Mouse (Mus musculus) liver, postnatal 0 days (tissue): ENCODE results near the gene Tm6sf2. TPM values are rescaled to one million over a fixed set of nuclear protein-coding genes. Genes with fewer than 3 reads are reported as not detected.
"Not testable (repeated sequence)": the region's sequence is repeated elsewhere in the genome, so short reads cannot be mapped to it uniquely, and the experiment has no call there.

Source experiments
- ATAC-seq: fragments of 200-750 bp; cut with Nextera tagmentation; 2 replicates; pipeline ENCODE4 v1.8.0; 2017; ENCODE audit warnings: mild to moderate bottlenecking, moderate library complexity
- DNase-seq: peaks from one replicate; pipeline ENCODE4 v3.0.0-alpha.2; 2016
- H3K27ac ChIP-seq: fragments of 300-500 bp; sonication (generic); 2 replicates; pipeline ENCODE4 v1.5.1; 2014; ENCODE audit warnings: antibody characterized with exemption, moderate library complexity, mild to moderate bottlenecking, low read depth
- H3K27me3 ChIP-seq: fragments of 300-500 bp; sonication (generic); 2 replicates; pipeline ENCODE4 v1.6.1; 2014; ENCODE audit warnings: low read length, control low read depth, mixed read lengths; ENCODE audit not compliant: insufficient read depth
- H3K36me3 ChIP-seq: fragments of 300-500 bp; sonication (generic); replicated peaks from 2 replicates; pipeline ENCODE4 v1.6.1; 2014; ENCODE audit warnings: mild to moderate bottlenecking, control low read depth, low read length, moderate library complexity, mixed read lengths; ENCODE audit not compliant: insufficient read depth
- H3K4me1 ChIP-seq: fragments of 300-500 bp; sonication (generic); 2 replicates; pipeline ENCODE4 v1.6.1; 2014; ENCODE audit warnings: antibody characterized with exemption, mild to moderate bottlenecking, control low read depth; ENCODE audit not compliant: insufficient read depth
- H3K4me2 ChIP-seq: fragments of 300-500 bp; sonication (generic); 2 replicates; pipeline ENCODE4 v1.6.1; 2014; ENCODE audit warnings: low read depth, mild to moderate bottlenecking, low read length, moderate library complexity, mixed read lengths
- H3K4me3 ChIP-seq: fragments of 300-500 bp; sonication (generic); 2 replicates; pipeline ENCODE4 v1.5.1; 2014; ENCODE audit warnings: low read depth, low read length
- H3K9ac ChIP-seq: fragments of 300-500 bp; sonication (generic); replicated peaks from 2 replicates; pipeline ENCODE4 v1.6.1; 2014; ENCODE audit warnings: mild to moderate bottlenecking, moderate library complexity
- H3K9me3 ChIP-seq: fragments of 300-500 bp; sonication (generic); 2 replicates; pipeline ENCODE4 v1.6.1; 2016; ENCODE audit warnings: mild to moderate bottlenecking, control low read depth, low read length, mixed read lengths
- CTCF ChIP-seq: sonication (generic); IDR thresholded peaks from 2 replicates; pipeline ENCODE4 v1.5.1; 2016; ENCODE audit warnings: antibody characterized with exemption, low read depth
- EP300 ChIP-seq: IDR thresholded peaks from 2 replicates; pipeline ENCODE4 v1.6.1; 2016; ENCODE audit warnings: antibody characterized with exemption, low read depth, mild to moderate bottlenecking
- WGBS: fragments of 180-500 bp; shearing (Covaris S2); extraction: QIAGEN DNeasy Blood & Tissue Kit; methylation state at CpG from one replicate; pipeline ENCODE4 v1.1.7; 2014; ENCODE audit not compliant: insufficient replicate concordance; 5-methylcytosine and 5-hydroxymethylcytosine counted together
- polyA plus RNA-seq: library from polyadenylated mRNA; unstranded; fragments of >200 nt; fragmentation: Nextera tagmentation; extraction: Ambion mirVana; gene quantifications from 2 replicates; pipeline ENCODE4 v1.2.1, GENCODE M21; 2015

Tm6sf2 gene
- polyA plus RNA-seq, 1 experiment from 2014 or later, result 38.7 TPM

GRCm38 (mm10) chr8:70042583-70043455 is 29.9 kb upstream of the Tm6sf2 start, which contains the start of the genes Mau2 and Sugp1:
Gene Mau2 (minus strand): TSS chr8:70042734.
Gene Sugp1 (plus strand): TSS chr8:70042813.
- ATAC-seq, result peak; percentile 97
- WGBS, result under 1% methylated on average over 59 of the region's 65 CpGs

GRCm38 (mm10) chr8:70043996-70044395 is 28.7 kb upstream of the Tm6sf2 start:
- TF ChIP-seq EP300 (no peak), CTCF (no peak)
- Histone ChIP-seq H3K9me3 (no peaks in the 10 kb centered on the region), H3K4me3 (peak overlapping the region; percentile 98; the same call in 1 of the 2 replicates), H3K27me3 (no peaks in the 10 kb centered on the region), H3K27ac (no peak overlapping the region), H3K9ac (peak overlapping the region; percentile 99; the same call in 1 of the 2 replicates), H3K4me1 (peaks cover 35% of the 10 kb centered on the region), H3K36me3 (no peaks in the 10 kb centered on the region; the same call in 1 of the 2 replicates), H3K4me2 (peak overlapping the region; percentile 96)
- ATAC-seq, result no peak
- WGBS, result 78% methylated on average over 5 of the region's 5 CpGs
- DNase-seq, result no peak

More at GRCm38 (mm10) chr8:70042583-70043455, 29.9 kb upstream of the Tm6sf2 start, which contains the start of the genes Mau2 and Sugp1:
- H3K4me2 ChIP-seq, result peak within 1 kb of the TSS; percentile 96
- DNase-seq, result peak; percentile 97
- peaks cover 42% of the 10 kb centered on the region for H3K4me1 ChIP-seq
- H3K9me3 ChIP-seq, result no peaks in the 10 kb centered on the region
- H3K36me3 ChIP-seq, result peaks cover 3% of the 10 kb centered on the region; the same call in 1 of the 2 replicates
- peak within 1 kb of the TSS; percentile 77 for H3K27ac ChIP-seq
- peak within 1 kb of the TSS; percentile 99 for H3K9ac ChIP-seq
- TF ChIP-seq EP300 (peak; percentile 74), CTCF (no peak)
- no peaks in the 10 kb centered on the region for H3K27me3 ChIP-seq
- H3K4me3 ChIP-seq, result peak within 1 kb of the TSS; percentile 98

- Histone ChIP-seq H3K4me3 (no peak overlapping the region), H3K36me3 (peaks cover 21% of the 10 kb centered on the region), H3K9me3 (no peaks in the 10 kb centered on the region), H3K27me3 (no peaks in the 10 kb centered on the region), H3K4me2 (no peak overlapping the region), H3K9ac (no peak overlapping the region), H3K4me1 (peaks cover 2% of the 10 kb centered on the region; the same call in 1 of the 2 replicates), H3K27ac (no peak overlapping the region)
- DNase-seq (no peak), ATAC-seq (peak; percentile 92)
- TF ChIP-seq CTCF (no peak), EP300 (no peak)
These were observed 23.1 kb upstream of the Tm6sf2 start for GRCm38 (mm10) chr8:70049662-70050061.

GRCm38 (mm10) chr8:70050434-70050833 is 22.3 kb upstream of the Tm6sf2 start:
- H3K4me3 ChIP-seq, H3K9me3 ChIP-seq, H3K27me3 ChIP-seq, H3K4me1 ChIP-seq, H3K9ac ChIP-seq, H3K27ac ChIP-seq, DNase-seq, ATAC-seq, H3K4me2 ChIP-seq: not testable (repeated sequence)
- TF ChIP-seq CTCF, result peak; percentile 19; the same call in 1 of the 2 replicates
- H3K36me3 ChIP-seq, result peaks cover 23% of the 10 kb centered on the region
- 89% methylated on average over 5 of the region's 5 CpGs for WGBS

GRCm38 (mm10) chr8:70057721-70058120 is 15.0 kb upstream of the Tm6sf2 start:
- no peaks in the 10 kb centered on the region for H3K9me3 ChIP-seq
- DNase-seq (no peak), ATAC-seq (no peak)
- H3K4me2 ChIP-seq, result no peak overlapping the region
- 83% methylated on average over 1 of the region's 1 CpGs for WGBS
- no peak overlapping the region for H3K9ac ChIP-seq
- H3K4me1 ChIP-seq, result no peaks in the 10 kb centered on the region
- no peaks in the 10 kb centered on the region for H3K27me3 ChIP-seq
- no peak overlapping the region for H3K4me3 ChIP-seq
- no peak overlapping the region for H3K27ac ChIP-seq
- no peak for TF ChIP-seq EP300
- TF ChIP-seq CTCF, result no peak
- H3K36me3 ChIP-seq, result peaks cover 65% of the 10 kb centered on the region

- peak; percentile 20 for DNase-seq
- H3K9ac ChIP-seq, result peak overlapping the region; percentile 8; the same call in 1 of the 2 replicates
- H3K36me3 ChIP-seq, result peaks cover 27% of the 10 kb centered on the region
- ATAC-seq, result peak; percentile 59
- WGBS, result 73% methylated on average over 2 of the region's 2 CpGs
- no peak for TF ChIP-seq CTCF
- TF ChIP-seq EP300, result no peak
- peak overlapping the region; percentile 79 for H3K27ac ChIP-seq
- H3K4me3 ChIP-seq, result no peak overlapping the region
- no peaks in the 10 kb centered on the region for H3K27me3 ChIP-seq
- H3K9me3 ChIP-seq, result no peaks in the 10 kb centered on the region
- H3K4me2 ChIP-seq, result peak overlapping the region; percentile 68; the same call in 1 of the 2 replicates
- peaks cover 18% of the 10 kb centered on the region for H3K4me1 ChIP-seq
These were observed 786 bp upstream of the Tm6sf2 start for GRCm38 (mm10) chr8:70071836-70072440.
